In the genomic region with DNA sequence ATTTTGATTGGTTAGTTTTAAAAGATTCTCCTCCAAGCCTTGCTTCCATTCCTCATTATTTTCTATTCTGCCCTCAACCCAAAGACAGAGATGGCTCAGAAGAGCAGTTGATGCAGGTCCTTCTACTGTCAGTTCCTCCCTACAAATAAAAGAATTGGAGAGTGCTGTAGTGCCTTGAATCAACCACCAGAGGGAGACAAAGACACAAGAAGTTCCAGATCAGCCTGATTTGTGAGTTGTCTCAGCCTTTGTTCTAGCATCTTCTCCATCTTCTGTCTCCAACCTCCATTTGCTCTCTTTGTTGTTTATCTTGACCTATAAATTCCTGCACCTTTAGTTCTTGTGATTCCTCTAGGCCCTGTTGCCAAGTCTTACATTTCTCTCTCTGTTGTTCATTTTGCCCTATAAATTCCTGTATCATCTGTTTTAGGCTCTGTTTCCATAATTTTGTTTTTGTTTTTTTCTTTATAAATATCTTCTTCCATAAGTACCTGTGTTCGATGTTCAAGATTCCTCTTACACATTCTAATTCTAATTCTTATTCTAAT, we compare ENCODE assay signal across 10 mouse cellular contexts. TPM values are rescaled to one million over a fixed set of nuclear protein-coding genes. Genes with fewer than 3 reads are reported as not detected.
DNase-seq lines count a peak whose midpoint lies in the region; ATAC-seq lines count a peak whose summit lies in the region.
"Had no signal": no experiment of that assay in that cellular context is flagged by ENCODE, and none has a peak within 500 bp of the region (broad histone marks: within the 10 kb centered on the region; RNA-seq: fewer than 3 reads in every experiment).

No protein-coding gene starts in this region.

- no peaks in the 10 kb centered on the region for H3K36me3 ChIP-seq in hindbrain, embryonic 14.5 days (replicated peaks; ENCODE audit: control insufficient read depth, insufficient read depth)
- H3K36me3 ChIP-seq in hindbrain, embryonic 16.5 days (ENCODE audit: control insufficient read depth, insufficient read depth, low read length) = no peaks in the 10 kb centered on the region
- H3K36me3 ChIP-seq: lung, embryonic 15.5 days had no signal

- H3K4me2 ChIP-seq in hindbrain, embryonic 14.5 days (replicated peaks) = no peak overlapping the region
- no peak overlapping the region for H3K4me2 ChIP-seq in hindbrain, embryonic 16.5 days (ENCODE audit: low read length)
- H3K4me2 ChIP-seq: lung, embryonic 15.5 days had no signal

- ATAC-seq in hindbrain, embryonic 14.5 days (ENCODE audit: low FRiP score) = no peak
- ATAC-seq in hindbrain, embryonic 16.5 days = no peak

- H3K9ac ChIP-seq in hindbrain, embryonic 14.5 days = no peak overlapping the region
- no peak overlapping the region for H3K9ac ChIP-seq in hindbrain, embryonic 16.5 days (ENCODE audit: low read depth, low read length)
- H3K9ac ChIP-seq: lung, embryonic 15.5 days had no signal

- no peaks in the 10 kb centered on the region for H3K27me3 ChIP-seq in hindbrain, embryonic 14.5 days (ENCODE audit: control insufficient read depth, insufficient read depth, low read length)
- no peaks in the 10 kb centered on the region for H3K27me3 ChIP-seq in hindbrain, embryonic 16.5 days (replicated peaks; ENCODE audit: control insufficient read depth, insufficient read depth, low read length)
- H3K27me3 ChIP-seq: lung, embryonic 15.5 days had no signal

- H3K9me3 ChIP-seq in hindbrain, embryonic 14.5 days (ENCODE audit: control insufficient read depth, low read length) = no peaks in the 10 kb centered on the region
- H3K9me3 ChIP-seq in hindbrain, embryonic 16.5 days (ENCODE audit: control insufficient read depth, low read length) = no peaks in the 10 kb centered on the region
- H3K9me3 ChIP-seq: lung, embryonic 15.5 days had no signal

- WGBS in hindbrain, embryonic 14.5 days = 73% methylated on average over 1 of the region's 1 CpGs
- WGBS in hindbrain, embryonic 16.5 days = 72% methylated on average over 1 of the region's 1 CpGs

- no peak overlapping the region for H3K4me3 ChIP-seq in hindbrain, embryonic 14.5 days (replicated peaks; ENCODE audit: low read length)
- no peak overlapping the region for H3K4me3 ChIP-seq in hindbrain, embryonic 16.5 days (ENCODE audit: low read length)
- H3K4me3 ChIP-seq: erythroblast, embryonic 14.5 days; lung, embryonic 15.5 days had no signal

- no peak overlapping the region for H3K27ac ChIP-seq in hindbrain, embryonic 14.5 days
- no peak overlapping the region for H3K27ac ChIP-seq in hindbrain, embryonic 16.5 days (ENCODE audit: low read depth, low read length)
- H3K27ac ChIP-seq: lung, embryonic 15.5 days had no signal

- DNase-seq in hindbrain, embryonic 14.5 days (ENCODE audit: low spot score) = peak; percentile 81
- peak; percentile 53 for DNase-seq in CD4-positive helper T cell, adult 2 months (ENCODE audit: low read depth, low spot score)
- DNase-seq in T-cell, adult 2 months (ENCODE audit: low spot score) = peak; percentile 29
- peak; percentile 43 for DNase-seq in embryo, embryonic 11.5 days (ENCODE audit: low read depth, low spot score)
- DNase-seq in layer of hippocampus, adult 9-10 months (ENCODE audit: low spot score) = peak; percentile 36
- DNase-seq in retina, postnatal 1 day = peak; percentile 77
- no peak for DNase-seq in neural tube, embryonic 10.5 days (ENCODE audit: extremely low spot score, low spot score)

- no peaks in the 10 kb centered on the region for H3K4me1 ChIP-seq in hindbrain, embryonic 14.5 days (replicated peaks; ENCODE audit: control insufficient read depth, insufficient read depth, low read length)
- H3K4me1 ChIP-seq in hindbrain, embryonic 16.5 days (ENCODE audit: control insufficient read depth, insufficient read depth, low read depth, low read length) = no peaks in the 10 kb centered on the region
- H3K4me1 ChIP-seq: lung, embryonic 15.5 days had no signal

RNA-seq across cellular contexts. Expression of a gene that starts 6.2 kb away (rescaled TPM):
- polyA plus RNA-seq in hindbrain, embryonic 14.5 days (2014; fragmentation: Nextera tagmentation; extraction: Ambion mirVana) = 3.1 and 4.0 TPM in 2 replicates
- 3.1 and 3.4 TPM in 2 replicates for polyA plus RNA-seq in hindbrain, embryonic 16.5 days (2015; fragmentation: Nextera tagmentation; extraction: Ambion mirVana)
- polyA plus RNA-seq: erythroblast, embryonic 14.5 days; lung, embryonic 15.5 days had no signal
